Mouse (Mus musculus): ENCODE results near the gene Slc35f2. TPM values are rescaled to one million over a fixed set of nuclear protein-coding genes. Genes with fewer than 3 reads are reported as not detected.

Slc35f2 gene
- 6.5 and 8.2 TPM in 2 replicates for polyA plus RNA-seq (2016; fragmentation: Nextera tagmentation; extraction: Ambion mirVana)

DNA sequence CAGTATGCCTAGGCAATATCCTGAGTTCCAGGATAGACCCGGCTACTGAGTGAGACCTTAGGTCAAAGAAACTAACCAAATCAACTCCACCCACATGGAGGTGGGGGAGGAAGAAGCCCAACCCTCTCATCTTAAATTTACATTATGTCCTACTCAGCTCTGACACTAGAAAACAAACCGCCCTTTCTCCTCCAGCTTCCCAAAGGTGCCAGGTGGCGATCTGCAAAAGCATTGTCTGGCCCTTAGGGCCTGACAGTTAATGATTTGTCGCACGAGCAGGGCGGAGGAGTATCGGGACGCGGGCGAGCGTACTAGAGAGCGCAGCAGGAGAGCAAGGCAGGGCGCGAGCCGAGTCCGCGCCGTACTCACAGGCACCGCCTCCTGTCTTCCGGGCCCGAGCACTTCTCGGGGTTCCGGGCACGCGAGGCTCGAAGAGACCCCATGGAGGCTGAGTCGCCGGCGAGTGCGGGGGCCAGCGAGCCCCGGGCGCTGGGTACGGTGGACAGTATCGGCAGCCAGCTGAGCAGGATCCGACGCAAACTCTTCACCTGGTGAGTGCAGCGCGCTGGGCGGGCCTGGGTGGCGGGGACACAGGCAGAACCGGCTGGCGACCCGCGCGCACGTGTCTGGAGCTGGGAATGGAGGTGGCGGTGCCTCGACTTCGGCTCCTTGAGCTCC is at the start of gene Slc35f2:
Slc35f2 (plus strand) TSS at position 195 of the 678 bp plus-strand sequence.
- Histone ChIP-seq H3K4me3 (replicated peaks) (peak within 1 kb of the TSS; percentile 63), H3K9me3 (no peaks in the 10 kb centered on the region), H3K4me1 (replicated peaks) (peaks cover 6% of the 10 kb centered on the region), H3K27ac (no peak within 1 kb of the TSS), H3K4me2 (peak within 1 kb of the TSS; percentile 91), H3K27me3 (peaks cover 35% of the 10 kb centered on the region), H3K36me3 (no peaks in the 10 kb centered on the region), H3K9ac (replicated peaks) (peak within 1 kb of the TSS; percentile 62)
- peak; percentile 76 for ATAC-seq (ENCODE audit: insufficient number of reproducible peaks, insufficient read depth, low FRiP score, low TSS enrichment, low read depth)
- under 1% methylated on average over 50 of the region's 50 CpGs for WGBS

DNA sequence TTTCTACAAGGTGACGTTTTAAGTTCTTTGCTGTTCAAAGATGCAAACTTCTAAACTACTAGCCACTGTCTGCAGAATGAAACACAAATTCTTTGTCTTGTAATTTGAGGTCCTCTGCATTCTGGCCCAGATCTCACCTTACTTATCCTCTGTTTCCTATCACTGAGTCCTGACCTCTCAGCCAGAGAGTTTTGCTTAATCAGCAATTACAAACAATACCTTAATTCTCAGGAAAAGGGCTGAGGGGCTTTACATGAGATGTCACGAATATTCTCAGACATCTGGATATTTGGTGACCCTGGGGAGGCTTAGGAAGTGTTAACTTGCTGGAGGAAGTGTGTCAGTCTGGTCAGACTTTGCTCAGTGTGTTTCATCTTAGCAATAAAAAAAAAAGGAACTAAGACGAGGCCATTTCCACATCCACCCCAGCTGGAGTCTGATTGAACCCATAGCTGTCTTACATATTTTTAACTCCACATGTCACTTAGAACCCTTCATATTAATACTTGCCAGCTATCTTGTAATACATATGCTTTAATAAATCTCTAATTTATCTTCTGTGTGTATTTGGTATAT is 30.4 kb upstream of the Slc35f2 start:
- ATAC-seq (ENCODE audit: insufficient number of reproducible peaks, insufficient read depth, low FRiP score, low TSS enrichment, low read depth), result no peak
- Histone ChIP-seq H3K9ac (replicated peaks) (no peak overlapping the region), H3K4me1 (replicated peaks) (no peaks in the 10 kb centered on the region), H3K9me3 (no peaks in the 10 kb centered on the region), H3K36me3 (no peaks in the 10 kb centered on the region), H3K27me3 (no peaks in the 10 kb centered on the region), H3K27ac (no peak overlapping the region), H3K4me3 (replicated peaks) (no peak overlapping the region), H3K4me2 (no peak overlapping the region)
- WGBS, result 44% methylated on average over 3 of the region's 3 CpGs

DNA sequence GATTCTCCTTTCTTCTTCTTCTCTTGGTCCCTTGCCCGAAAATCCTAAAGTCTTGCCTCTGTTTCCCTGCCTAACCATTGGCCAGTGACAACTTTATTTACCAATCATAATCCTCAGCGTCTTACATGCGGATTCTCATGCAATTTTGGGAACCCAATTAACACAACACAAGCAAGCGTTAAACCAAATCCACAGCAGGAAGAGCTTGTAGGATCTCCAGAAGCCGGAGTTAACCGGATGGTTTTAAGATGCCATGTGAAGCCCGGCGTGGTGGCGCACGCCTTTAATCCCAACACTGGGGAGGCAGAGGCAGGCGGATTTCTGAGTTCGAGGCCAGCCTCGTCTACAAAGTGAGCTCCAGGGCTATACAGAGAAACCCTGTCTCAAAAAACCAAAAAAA is 20.9 kb upstream of the Slc35f2 start:
- Histone ChIP-seq H3K4me1 (replicated peaks) (no peaks in the 10 kb centered on the region), H3K4me3 (replicated peaks) (no peak overlapping the region), H3K27me3 (peaks cover 3% of the 10 kb centered on the region), H3K4me2 (no peak overlapping the region), H3K27ac (no peak overlapping the region), H3K36me3 (no peaks in the 10 kb centered on the region), H3K9me3 (no peaks in the 10 kb centered on the region), H3K9ac (replicated peaks) (no peak overlapping the region)
- no peak for ATAC-seq (ENCODE audit: insufficient number of reproducible peaks, insufficient read depth, low FRiP score, low TSS enrichment, low read depth)
- 90% methylated on average over 13 of the region's 13 CpGs for WGBS

DNA sequence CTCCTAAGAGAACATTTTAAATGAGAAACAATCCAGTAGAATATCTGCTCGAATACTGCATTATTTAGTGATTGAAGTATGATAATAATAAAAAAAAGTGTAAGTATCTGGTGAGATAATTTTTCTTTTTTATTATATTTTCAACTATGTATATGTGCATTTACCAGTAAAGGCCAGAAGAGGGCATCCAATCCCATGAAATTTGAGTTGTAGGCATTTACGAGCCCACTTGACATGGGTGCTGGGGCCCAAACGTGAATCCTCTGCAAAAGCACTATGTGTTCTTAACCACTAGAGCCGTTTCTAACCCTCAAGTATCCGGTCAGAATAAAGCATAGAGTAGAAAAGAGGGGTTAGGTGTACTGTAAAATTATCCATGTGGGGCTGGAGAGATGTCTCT is 20.4 kb upstream of the Slc35f2 start:
- WGBS, result 48% methylated on average over 5 of the region's 5 CpGs
- H3K4me1 ChIP-seq (replicated peaks), result no peaks in the 10 kb centered on the region
- no peak overlapping the region for H3K4me2 ChIP-seq
- no peak for ATAC-seq (ENCODE audit: insufficient number of reproducible peaks, insufficient read depth, low FRiP score, low TSS enrichment, low read depth)
- no peaks in the 10 kb centered on the region for H3K36me3 ChIP-seq
- H3K27ac ChIP-seq, result no peak overlapping the region
- no peak overlapping the region for H3K4me3 ChIP-seq (replicated peaks)
- no peak overlapping the region for H3K9ac ChIP-seq (replicated peaks)
- peaks cover 7% of the 10 kb centered on the region for H3K27me3 ChIP-seq
- no peaks in the 10 kb centered on the region for H3K9me3 ChIP-seq

DNA sequence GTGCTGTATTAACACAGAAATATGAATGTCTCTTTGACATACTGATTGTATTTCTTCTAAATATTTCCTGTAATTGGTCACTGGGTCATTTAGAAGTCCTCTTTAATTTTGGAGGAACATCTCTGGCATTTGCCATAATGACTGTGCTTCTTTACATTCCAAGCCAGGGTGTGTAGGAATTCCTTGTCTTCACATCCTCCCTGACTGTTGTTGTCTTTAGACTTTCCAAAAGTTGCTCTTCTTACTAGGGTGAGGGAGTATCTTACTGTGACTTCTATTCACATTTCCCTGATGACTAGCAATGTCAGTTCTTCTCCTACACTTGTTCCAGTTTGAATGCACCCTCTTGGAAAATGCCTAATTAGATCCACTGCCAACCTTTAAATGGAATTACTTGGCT is 16.5 kb upstream of the Slc35f2 start:
- H3K27me3 ChIP-seq, result peaks cover 10% of the 10 kb centered on the region
- H3K4me2 ChIP-seq, result no peak overlapping the region
- no peak overlapping the region for H3K9ac ChIP-seq (replicated peaks)
- no peak overlapping the region for H3K4me3 ChIP-seq (replicated peaks)
- no peaks in the 10 kb centered on the region for H3K9me3 ChIP-seq
- H3K4me1 ChIP-seq (replicated peaks), result no peaks in the 10 kb centered on the region
- H3K27ac ChIP-seq, result no peak overlapping the region
- ATAC-seq (ENCODE audit: insufficient number of reproducible peaks, insufficient read depth, low FRiP score, low TSS enrichment, low read depth), result no peak
- H3K36me3 ChIP-seq, result no peaks in the 10 kb centered on the region

DNA sequence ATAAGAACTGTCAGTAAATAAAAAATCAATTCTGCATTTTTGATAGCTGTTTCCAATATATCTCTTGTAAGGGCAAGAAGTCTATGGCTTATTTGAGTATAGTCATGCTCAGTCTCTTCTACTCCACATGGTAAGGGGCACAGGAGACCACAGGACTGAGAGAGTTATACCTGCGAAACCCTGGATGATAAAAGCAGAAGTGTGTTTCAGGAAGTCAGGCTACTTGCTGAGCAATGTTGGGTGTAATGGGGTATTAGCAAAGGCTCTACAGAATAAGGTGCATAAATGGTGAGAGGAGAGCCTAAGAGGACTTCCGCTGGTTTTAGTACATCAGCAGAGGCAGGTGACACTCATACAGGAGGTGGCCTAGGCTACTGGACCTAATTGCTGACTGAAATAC is 13.2 kb upstream of the Slc35f2 start:
- H3K9me3 ChIP-seq, result no peaks in the 10 kb centered on the region
- no peak overlapping the region for H3K27ac ChIP-seq
- no peaks in the 10 kb centered on the region for H3K4me1 ChIP-seq (replicated peaks)
- 90% methylated on average over 2 of the region's 2 CpGs for WGBS
- no peak for ATAC-seq (ENCODE audit: insufficient number of reproducible peaks, insufficient read depth, low FRiP score, low TSS enrichment, low read depth)
- H3K4me3 ChIP-seq (replicated peaks), result no peak overlapping the region
- H3K36me3 ChIP-seq, result no peaks in the 10 kb centered on the region
- peaks cover 10% of the 10 kb centered on the region for H3K27me3 ChIP-seq
- H3K9ac ChIP-seq (replicated peaks), result no peak overlapping the region
- no peak overlapping the region for H3K4me2 ChIP-seq

DNA sequence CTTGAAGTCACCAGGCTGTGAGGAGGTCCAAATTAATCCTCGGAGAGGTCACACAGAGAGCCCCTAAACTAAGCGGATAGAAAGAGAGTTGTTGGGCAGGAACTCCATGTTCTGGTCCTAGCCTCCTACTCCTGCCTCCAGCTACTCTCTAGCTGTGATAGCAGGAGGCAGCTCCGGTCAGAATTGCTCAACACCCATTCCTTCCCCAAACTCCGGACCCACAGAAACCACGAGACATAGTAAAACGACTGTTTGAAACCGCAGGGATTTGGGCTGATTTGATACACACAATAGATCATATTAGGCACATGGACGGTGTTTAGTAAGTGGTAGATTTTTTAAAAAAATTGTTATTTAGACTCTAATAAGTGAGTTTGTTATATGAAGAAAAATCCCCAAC is 6.6 kb upstream of the Slc35f2 start:
- H3K4me3 ChIP-seq (replicated peaks), result no peak overlapping the region
- no peaks in the 10 kb centered on the region for H3K9me3 ChIP-seq
- H3K9ac ChIP-seq (replicated peaks), result no peak overlapping the region
- no peaks in the 10 kb centered on the region for H3K27me3 ChIP-seq
- 84% methylated on average over 8 of the region's 8 CpGs for WGBS
- H3K27ac ChIP-seq, result no peak overlapping the region
- H3K4me1 ChIP-seq (replicated peaks), result no peaks in the 10 kb centered on the region
- no peak for ATAC-seq (ENCODE audit: insufficient number of reproducible peaks, insufficient read depth, low FRiP score, low TSS enrichment, low read depth)
- H3K36me3 ChIP-seq, result no peaks in the 10 kb centered on the region
- H3K4me2 ChIP-seq, result no peak overlapping the region

DNA sequence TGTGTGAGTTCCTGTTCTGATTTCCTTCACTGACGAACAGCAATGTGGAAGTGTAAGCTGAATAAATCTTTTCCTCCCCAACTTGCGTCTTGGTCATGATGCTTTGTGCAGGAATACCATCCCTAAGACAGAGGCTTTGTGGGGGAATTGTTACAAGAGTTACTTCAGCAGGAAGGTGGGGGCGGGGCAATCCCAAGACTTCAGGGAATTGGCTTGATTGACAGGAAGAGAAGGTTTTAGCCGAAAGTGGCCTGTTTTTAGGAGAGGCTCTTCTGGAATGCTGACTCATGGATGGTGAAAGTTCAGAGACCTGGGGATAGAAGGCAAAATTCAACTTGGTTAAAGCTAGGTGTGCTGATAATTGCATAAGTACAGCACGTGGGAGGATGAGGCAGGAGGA is 2.9 kb upstream of the Slc35f2 start:
- ATAC-seq (ENCODE audit: insufficient number of reproducible peaks, insufficient read depth, low FRiP score, low TSS enrichment, low read depth), result no peak
- H3K36me3 ChIP-seq, result no peaks in the 10 kb centered on the region
- H3K9ac ChIP-seq (replicated peaks), result no peak overlapping the region
- peaks cover 33% of the 10 kb centered on the region for H3K27me3 ChIP-seq
- no peak overlapping the region for H3K4me3 ChIP-seq (replicated peaks)
- H3K4me2 ChIP-seq, result no peak overlapping the region
- no peak overlapping the region for H3K27ac ChIP-seq
- no peaks in the 10 kb centered on the region for H3K9me3 ChIP-seq
- peaks cover 6% of the 10 kb centered on the region for H3K4me1 ChIP-seq (replicated peaks)
- 84% methylated on average over 5 of the region's 5 CpGs for WGBS

DNA sequence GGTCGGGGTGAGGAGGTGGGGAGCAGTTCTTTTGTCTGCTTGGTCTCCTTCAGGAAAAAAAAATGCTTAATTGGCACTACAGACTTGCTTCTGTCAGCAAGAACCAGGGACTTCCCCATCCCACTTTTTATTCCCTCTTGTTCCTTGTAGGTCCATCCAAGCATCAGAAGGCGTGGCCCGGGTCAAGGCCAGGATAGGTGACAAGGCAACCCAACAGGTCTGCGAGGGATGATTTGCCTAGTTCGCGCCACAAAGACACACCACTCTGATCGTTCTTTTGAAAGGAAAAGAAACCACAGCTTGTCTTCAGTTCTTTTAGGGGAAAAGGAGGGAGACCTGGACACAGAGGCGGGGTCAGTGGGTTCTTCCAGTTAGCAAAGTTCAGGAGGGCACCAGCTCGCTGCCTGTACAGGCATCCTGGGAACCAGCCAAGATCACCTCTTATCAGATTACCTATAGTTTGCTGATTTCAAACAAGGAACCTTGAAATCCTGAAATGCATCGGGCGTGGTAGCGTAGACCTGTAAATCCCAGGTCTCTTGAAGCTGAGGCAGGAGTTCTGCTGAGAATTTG is 481 bp upstream of the Slc35f2 start:
- Histone ChIP-seq H3K9ac (replicated peaks) (peak overlapping the region; percentile 62; the same call in 1 of the 2 replicates), H3K4me3 (replicated peaks) (peak overlapping the region; percentile 63), H3K9me3 (no peaks in the 10 kb centered on the region), H3K27ac (no peak overlapping the region), H3K4me2 (peak overlapping the region; percentile 91), H3K36me3 (no peaks in the 10 kb centered on the region), H3K27me3 (peaks cover 35% of the 10 kb centered on the region), H3K4me1 (replicated peaks) (peaks cover 6% of the 10 kb centered on the region)
- ATAC-seq (ENCODE audit: insufficient number of reproducible peaks, insufficient read depth, low FRiP score, low TSS enrichment, low read depth), result no peak
- 45% methylated on average over 12 of the region's 12 CpGs for WGBS

DNA sequence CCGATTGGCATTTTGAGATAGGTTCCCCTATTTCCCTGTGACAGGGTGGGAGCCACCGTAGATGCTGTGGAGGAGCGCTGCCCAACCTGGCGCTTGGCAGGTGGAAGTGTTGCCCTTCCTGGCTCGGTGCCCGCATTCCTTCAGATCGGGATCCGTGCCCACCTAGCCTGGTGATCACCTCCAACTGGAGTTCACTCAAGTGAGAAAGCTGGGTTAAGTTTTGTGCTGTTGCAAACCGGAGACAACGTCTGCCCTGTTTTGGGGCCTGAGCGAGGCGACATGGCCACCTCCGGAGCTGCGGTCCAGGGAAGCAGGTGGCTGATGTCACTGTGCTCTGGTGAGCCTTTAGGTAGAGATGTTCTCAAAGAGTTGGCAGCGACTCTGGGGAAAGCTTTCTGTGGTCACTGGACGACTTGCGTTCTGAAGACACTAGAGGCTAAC is 803 bp downstream of the Slc35f2 start:
- WGBS, result 3% methylated on average over 17 of the region's 17 CpGs
- no peak for ATAC-seq (ENCODE audit: insufficient number of reproducible peaks, insufficient read depth, low FRiP score, low TSS enrichment, low read depth)
- peak overlapping the region; percentile 63 for H3K4me3 ChIP-seq (replicated peaks)

DNA sequence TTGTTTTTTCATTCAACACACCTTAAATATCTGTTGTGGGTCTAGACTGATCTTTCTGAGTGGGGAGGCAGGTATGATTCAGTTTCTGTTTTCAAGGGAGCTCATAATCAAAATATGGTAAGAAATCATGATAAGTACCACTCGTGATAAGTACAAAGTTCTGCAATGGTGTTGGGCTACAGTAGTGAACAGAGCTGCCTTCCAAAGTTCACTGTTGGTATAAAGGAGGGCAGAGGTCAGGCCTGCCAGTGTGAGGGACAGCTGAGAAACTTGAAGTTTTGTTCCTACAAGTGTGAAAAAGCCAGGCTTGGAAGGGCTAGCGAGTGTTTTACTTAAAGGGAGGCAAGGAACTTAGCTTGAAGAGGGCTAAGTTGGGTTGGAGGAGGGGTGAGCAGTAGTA is 4.2 kb downstream of the Slc35f2 start:
- H3K36me3 ChIP-seq, result no peaks in the 10 kb centered on the region
- no peaks in the 10 kb centered on the region for H3K9me3 ChIP-seq
- peaks cover 6% of the 10 kb centered on the region for H3K4me1 ChIP-seq (replicated peaks)
- H3K27ac ChIP-seq, result no peak overlapping the region
- H3K9ac ChIP-seq (replicated peaks), result no peak overlapping the region
- WGBS, result 88% methylated on average over 2 of the region's 2 CpGs
- H3K27me3 ChIP-seq, result peaks cover 32% of the 10 kb centered on the region
- no peak overlapping the region for H3K4me3 ChIP-seq (replicated peaks)
- H3K4me2 ChIP-seq, result no peak overlapping the region
- ATAC-seq (ENCODE audit: insufficient number of reproducible peaks, insufficient read depth, low FRiP score, low TSS enrichment, low read depth), result no peak

More for the DNA sequence above, 803 bp downstream of the Slc35f2 start:
- Histone ChIP-seq H3K27me3 (peaks cover 35% of the 10 kb centered on the region), H3K36me3 (no peaks in the 10 kb centered on the region), H3K4me1 (replicated peaks) (peaks cover 6% of the 10 kb centered on the region), H3K9ac (replicated peaks) (peak overlapping the region; percentile 62), H3K27ac (no peak overlapping the region), H3K4me2 (peak overlapping the region; percentile 91), H3K9me3 (no peaks in the 10 kb centered on the region)

Measured in limb, embryonic 12.5 days (tissue).